Mouse (Mus musculus): ENCODE measurements around the gene Cxcl17. TPM values are rescaled to one million over a fixed set of nuclear protein-coding genes. Genes with fewer than 3 reads are reported as not detected.
"Not testable (repeated sequence)": the region's sequence is repeated elsewhere in the genome, so short reads cannot be mapped to it uniquely, and the experiment has no call there.

Cxcl17 gene
- polyA plus RNA-seq, 1 experiment from 2014 or later, result 0.65 TPM

DNA sequence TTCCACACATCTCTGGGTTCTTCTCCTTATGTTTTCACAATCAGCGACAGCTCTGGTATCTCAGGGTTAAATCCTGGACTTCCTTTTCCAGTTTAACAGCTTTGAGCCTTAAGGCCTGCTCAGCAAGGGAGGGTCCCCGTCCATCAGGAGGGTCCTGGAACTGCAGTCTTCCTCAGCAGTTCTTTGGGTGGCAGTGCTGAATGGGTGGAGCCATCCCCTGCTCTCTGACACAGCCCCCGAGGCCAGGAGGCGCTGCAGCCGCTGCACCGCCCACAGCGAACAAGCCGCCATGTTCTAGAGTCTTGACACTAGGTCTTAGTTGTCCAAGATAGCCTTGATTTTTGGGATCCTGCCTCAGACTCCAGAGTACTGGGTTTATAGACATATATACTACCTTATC lies 6.8 kb upstream of the Cxcl17 start:
- Histone ChIP-seq H3K36me3 (no peaks in the 10 kb centered on the region), H3K4me2 (replicated peaks) (no peak overlapping the region), H3K4me3 (no peak overlapping the region), H3K9ac (replicated peaks) (no peak overlapping the region), H3K4me1 (no peaks in the 10 kb centered on the region), H3K27me3 (peaks cover 15% of the 10 kb centered on the region), H3K9me3 (no peaks in the 10 kb centered on the region), H3K27ac (replicated peaks) (no peak overlapping the region)
- WGBS, result 83% methylated on average over 8 of the region's 8 CpGs
- ATAC-seq (ENCODE audit: low FRiP score, low read depth), result no peak

DNA sequence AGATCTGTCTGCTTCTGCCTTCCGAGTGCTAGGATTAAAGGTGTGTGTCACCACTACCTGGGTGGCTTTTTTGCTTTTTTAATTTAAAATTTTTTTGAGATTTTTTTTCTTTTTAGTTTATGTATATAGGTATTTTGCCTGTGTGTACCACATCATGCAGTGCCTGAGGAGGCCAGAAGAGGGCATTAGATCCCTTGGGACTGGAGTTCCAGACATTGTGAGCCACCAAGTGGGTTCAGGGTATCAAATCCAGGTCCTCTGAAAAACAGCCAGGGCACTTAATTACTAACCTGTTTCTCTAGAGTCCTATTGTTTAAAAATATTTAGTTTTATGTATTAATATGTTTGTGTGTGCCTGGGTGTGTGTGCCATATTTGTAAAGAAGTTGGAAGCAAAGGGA lies 4.9 kb upstream of the Cxcl17 start:
- H3K9me3 ChIP-seq, result no peaks in the 10 kb centered on the region
- 88% methylated on average over 1 of the region's 1 CpGs for WGBS
- no peak overlapping the region for H3K4me3 ChIP-seq
- no peak overlapping the region for H3K27ac ChIP-seq (replicated peaks)
- no peak overlapping the region for H3K4me2 ChIP-seq (replicated peaks)
- no peaks in the 10 kb centered on the region for H3K4me1 ChIP-seq
- no peaks in the 10 kb centered on the region for H3K36me3 ChIP-seq
- no peak for ATAC-seq (ENCODE audit: low FRiP score, low read depth)
- H3K27me3 ChIP-seq, result peaks cover 11% of the 10 kb centered on the region
- H3K9ac ChIP-seq (replicated peaks), result no peak overlapping the region

DNA sequence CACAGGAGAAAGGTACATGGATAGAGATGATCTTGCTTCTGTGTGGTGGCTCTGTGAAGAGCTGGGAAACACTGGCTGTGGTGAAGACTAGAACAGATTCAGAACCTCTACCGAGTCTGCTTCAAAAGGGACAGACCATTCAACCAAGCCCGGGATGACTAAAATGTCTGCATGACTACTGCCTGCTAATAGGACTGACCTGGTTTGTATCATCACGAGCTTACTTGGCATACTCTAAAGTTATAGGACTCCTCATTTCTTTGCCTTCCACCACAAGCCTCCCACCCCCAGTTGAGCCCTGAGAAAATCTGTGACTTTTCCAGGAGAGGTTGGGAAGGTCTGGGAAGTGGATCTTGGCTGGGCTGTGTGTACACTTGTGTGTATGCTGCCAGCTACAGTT lies 825 bp downstream of the Cxcl17 start:
- Histone ChIP-seq H3K9ac (replicated peaks) (no peak overlapping the region), H3K4me1 (no peaks in the 10 kb centered on the region), H3K36me3 (no peaks in the 10 kb centered on the region), H3K4me2 (replicated peaks) (no peak overlapping the region), H3K4me3 (no peak overlapping the region), H3K27me3 (no peaks in the 10 kb centered on the region), H3K9me3 (no peaks in the 10 kb centered on the region), H3K27ac (replicated peaks) (no peak overlapping the region)
- ATAC-seq (ENCODE audit: low FRiP score, low read depth), result no peak
- WGBS, result 91% methylated on average over 3 of the region's 3 CpGs

DNA sequence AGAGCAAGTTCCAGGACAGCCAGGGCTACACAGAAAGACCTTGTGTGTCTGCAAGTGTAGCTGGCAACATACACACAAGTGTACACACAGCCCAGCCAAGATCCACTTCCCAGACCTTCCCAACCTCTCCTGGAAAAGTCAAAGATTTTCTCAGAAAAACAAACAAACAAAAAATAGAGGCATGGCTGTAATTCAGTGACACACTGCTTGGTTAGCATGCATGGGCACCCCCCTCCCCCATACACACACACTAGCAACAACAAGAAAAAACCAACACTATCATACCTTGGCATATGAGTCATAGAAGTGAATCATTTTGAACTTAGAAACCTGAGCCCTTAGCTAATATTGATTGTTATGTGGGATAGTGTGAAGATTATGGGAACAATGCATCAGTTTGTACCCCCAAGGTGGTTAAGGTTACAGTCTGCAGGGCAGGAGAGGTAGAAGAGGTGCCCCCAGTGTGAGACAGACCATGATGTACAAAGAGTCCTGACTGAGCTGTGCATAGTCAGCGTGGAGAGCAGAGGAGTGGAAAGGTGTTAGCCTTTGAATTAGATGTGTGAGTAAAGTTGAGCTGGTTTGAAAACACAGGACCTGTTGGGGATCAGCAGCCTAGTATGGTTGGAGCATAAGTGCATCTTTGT lies 1.6 kb downstream of the Cxcl17 start:
- ATAC-seq (ENCODE audit: low FRiP score, low read depth), result no peak
- 89% methylated on average over 1 of the region's 1 CpGs for WGBS
- Histone ChIP-seq H3K27ac (replicated peaks) (no peak overlapping the region), H3K4me3 (no peak overlapping the region), H3K9ac (replicated peaks) (no peak overlapping the region), H3K4me1 (no peaks in the 10 kb centered on the region), H3K27me3 (no peaks in the 10 kb centered on the region), H3K9me3 (no peaks in the 10 kb centered on the region), H3K4me2 (replicated peaks) (no peak overlapping the region), H3K36me3 (no peaks in the 10 kb centered on the region)

DNA sequence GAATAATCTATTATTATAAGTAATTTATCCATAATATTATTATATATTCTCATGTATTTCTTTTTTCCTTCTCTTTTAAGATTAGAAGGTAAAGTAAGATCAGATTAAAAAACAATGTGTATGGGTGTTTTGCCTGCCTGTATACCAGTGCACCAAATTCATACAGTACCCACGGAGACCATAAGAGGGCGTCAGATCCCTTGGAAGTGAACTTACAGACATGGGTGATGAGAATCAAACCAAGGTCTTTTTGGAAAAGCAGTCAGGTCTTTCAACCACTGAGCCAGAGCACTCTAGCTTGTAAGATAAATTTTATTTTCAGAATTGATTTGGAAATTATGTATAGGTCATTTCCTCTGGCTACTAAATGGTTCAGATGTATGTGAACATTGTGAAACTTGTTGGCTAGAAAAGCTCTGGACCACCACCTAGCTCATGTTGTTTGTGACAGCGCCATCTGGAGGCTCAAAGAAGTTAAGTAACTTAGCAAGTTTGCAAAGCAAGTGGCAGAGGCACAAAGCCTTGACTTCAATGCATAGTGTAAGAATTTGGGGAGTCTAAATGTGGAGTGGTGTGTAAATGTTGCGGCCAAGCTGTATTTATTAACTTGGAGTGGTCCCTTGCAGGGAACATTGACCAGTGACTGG lies 3.4 kb downstream of the Cxcl17 start:
- Histone ChIP-seq H3K27ac (replicated peaks) (no peak overlapping the region), H3K4me3 (no peak overlapping the region), H3K9me3 (no peaks in the 10 kb centered on the region), H3K9ac (replicated peaks) (no peak overlapping the region), H3K4me1 (no peaks in the 10 kb centered on the region), H3K36me3 (no peaks in the 10 kb centered on the region), H3K4me2 (replicated peaks) (no peak overlapping the region), H3K27me3 (no peaks in the 10 kb centered on the region)
- 45% methylated on average over 4 of the region's 4 CpGs for WGBS
- no peak for ATAC-seq (ENCODE audit: low FRiP score, low read depth)

DNA sequence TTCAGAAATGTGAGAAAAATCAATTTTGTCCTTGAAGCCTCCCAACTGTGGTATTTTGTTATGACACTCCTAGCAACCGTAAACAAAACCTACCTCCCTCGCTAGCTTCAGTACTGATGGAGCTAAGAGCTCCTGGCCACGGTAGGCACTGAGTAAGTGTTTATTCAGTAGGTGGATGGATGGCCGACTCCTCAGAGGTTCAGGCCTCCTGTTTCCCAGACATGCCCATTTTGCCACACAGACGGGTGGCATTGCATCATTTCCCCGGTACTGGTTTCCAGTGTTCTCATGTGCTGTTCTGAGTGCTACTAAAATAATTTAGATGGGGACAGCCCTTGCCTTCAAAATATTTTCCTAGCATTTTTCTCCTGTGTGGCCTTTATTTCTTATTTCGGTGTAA lies 6.2 kb downstream of the Cxcl17 start:
- no peaks in the 10 kb centered on the region for H3K36me3 ChIP-seq
- no peak for ATAC-seq (ENCODE audit: low FRiP score, low read depth)
- no peak overlapping the region for H3K4me2 ChIP-seq (replicated peaks)
- no peak overlapping the region for H3K4me3 ChIP-seq
- H3K9ac ChIP-seq (replicated peaks), result no peak overlapping the region
- no peaks in the 10 kb centered on the region for H3K9me3 ChIP-seq
- H3K4me1 ChIP-seq, result no peaks in the 10 kb centered on the region; the same call in 1 of the 2 replicates
- H3K27me3 ChIP-seq, result no peaks in the 10 kb centered on the region
- no peak overlapping the region for H3K27ac ChIP-seq (replicated peaks)
- 88% methylated on average over 7 of the region's 7 CpGs for WGBS

DNA sequence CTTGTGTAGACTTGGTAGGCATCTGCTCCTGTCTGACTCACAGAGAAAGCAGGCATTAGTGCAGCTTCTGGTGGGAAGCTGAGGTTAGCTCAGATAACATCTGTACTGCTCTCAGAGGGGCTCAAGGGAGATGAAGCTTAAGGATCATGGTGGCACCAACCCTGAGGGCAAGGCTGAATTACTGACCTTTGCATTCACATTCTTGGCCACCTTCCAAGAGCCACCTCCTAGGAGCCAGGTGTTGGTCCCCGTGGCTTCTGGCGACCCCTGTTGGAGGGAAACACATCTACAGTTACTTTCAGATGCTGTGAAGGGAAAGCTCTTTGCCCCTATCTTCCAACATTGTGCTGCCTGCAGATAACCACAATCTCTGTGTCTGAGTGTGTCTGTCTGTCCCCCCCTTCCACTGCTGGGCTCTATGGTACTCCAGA lies 10.0 kb downstream of the Cxcl17 start:
- Histone ChIP-seq H3K4me3 (no peak overlapping the region), H3K9me3 (no peaks in the 10 kb centered on the region), H3K4me1 (no peaks in the 10 kb centered on the region; the same call in 1 of the 2 replicates), H3K4me2 (replicated peaks) (no peak overlapping the region), H3K9ac (replicated peaks) (no peak overlapping the region), H3K36me3 (no peaks in the 10 kb centered on the region), H3K27me3 (no peaks in the 10 kb centered on the region), H3K27ac (replicated peaks) (no peak overlapping the region)
- no peak for ATAC-seq (ENCODE audit: low FRiP score, low read depth)
- 3% methylated on average over 2 of the region's 2 CpGs for WGBS

DNA sequence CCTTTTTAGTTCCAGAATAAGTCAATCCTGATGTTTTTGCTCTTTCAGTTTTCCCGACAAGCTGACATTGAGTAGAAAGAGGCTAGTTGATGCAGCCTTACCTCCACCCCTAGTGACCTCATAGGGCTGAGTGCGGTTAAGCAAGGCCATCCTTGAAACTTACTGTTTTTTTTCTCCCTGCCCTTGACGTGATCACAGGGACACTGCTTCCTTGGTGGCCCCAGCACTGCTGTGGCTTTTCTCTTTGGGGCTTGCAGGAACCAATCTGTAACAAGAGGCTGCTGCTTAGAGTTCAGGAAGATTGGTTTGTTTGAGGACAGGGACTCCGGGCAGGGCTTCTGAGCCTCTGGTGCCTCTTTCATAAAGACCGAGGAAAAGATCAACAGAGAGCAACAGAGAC lies 10.7 kb downstream of the Cxcl17 start:
- Histone ChIP-seq H3K4me3 (no peak overlapping the region), H3K27ac (replicated peaks) (no peak overlapping the region), H3K9ac (replicated peaks) (no peak overlapping the region), H3K36me3 (no peaks in the 10 kb centered on the region), H3K27me3 (no peaks in the 10 kb centered on the region), H3K9me3 (no peaks in the 10 kb centered on the region), H3K4me1 (no peaks in the 10 kb centered on the region; the same call in 1 of the 2 replicates), H3K4me2 (replicated peaks) (no peak overlapping the region)
- no peak for ATAC-seq (ENCODE audit: low FRiP score, low read depth)
- 19% methylated on average over 5 of the region's 5 CpGs for WGBS

DNA sequence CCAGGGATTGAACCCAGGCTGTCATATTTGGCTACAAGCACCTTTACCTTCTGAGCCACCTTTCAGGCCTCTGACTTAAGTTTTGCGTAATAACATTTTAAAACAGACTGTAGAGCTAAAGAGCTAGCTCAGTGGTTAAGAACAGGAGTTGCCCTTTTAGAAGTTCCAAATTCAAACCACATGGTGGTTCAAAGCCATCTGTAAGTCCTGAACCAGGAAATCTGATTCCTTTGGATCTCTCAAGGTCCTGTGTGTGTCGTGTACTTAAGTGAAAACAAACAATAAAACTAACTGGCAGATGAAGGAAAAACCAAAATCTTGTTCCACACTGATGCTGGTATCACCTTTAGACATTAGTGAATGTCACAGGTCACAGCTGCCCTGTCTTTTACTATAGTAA lies 11.1 kb downstream of the Cxcl17 start:
- Histone ChIP-seq H3K27me3 (0 out of 2 replicates have a peak, but pooled peaks cover 2% of the 10 kb centered on the region), H3K4me1 (peaks cover under 1% of the 10 kb centered on the region; the same call in 1 of the 2 replicates), H3K4me2 (replicated peaks) (no peak overlapping the region), H3K9ac (replicated peaks) (no peak overlapping the region), H3K36me3 (no peaks in the 10 kb centered on the region), H3K4me3 (no peak overlapping the region), H3K9me3 (no peaks in the 10 kb centered on the region), H3K27ac (replicated peaks) (no peak overlapping the region)
- 64% methylated on average over 2 of the region's 2 CpGs for whole genome bisulfite sequencing
- ATAC-seq (ENCODE audit: low FRiP score, low read depth), result no peak

DNA sequence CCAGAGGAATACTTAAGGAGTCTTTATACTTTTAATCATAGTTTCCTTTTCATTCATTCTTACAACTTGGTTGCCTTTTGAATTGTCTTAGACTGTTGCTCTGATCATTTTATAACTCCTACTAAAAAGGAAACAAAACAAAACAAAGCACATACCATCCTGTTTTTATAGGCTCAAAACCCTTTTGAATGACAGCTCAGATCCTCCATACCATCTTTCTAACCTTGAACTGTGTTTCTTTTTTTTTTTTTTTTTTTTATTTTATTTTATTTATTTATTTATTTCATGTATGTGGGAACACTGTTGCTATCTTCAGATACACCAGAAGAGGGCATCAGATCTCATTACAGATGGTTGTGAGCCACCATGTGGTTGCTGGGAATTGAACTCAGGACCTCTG lies 13.7 kb downstream of the Cxcl17 start:
- H3K4me1 ChIP-seq, result peaks cover 15% of the 10 kb centered on the region
- ATAC-seq (ENCODE audit: low FRiP score, low read depth); H3K4me3 ChIP-seq; H3K4me2 ChIP-seq (replicated peaks); H3K9ac ChIP-seq (replicated peaks); H3K27me3 ChIP-seq; H3K27ac ChIP-seq (replicated peaks); H3K36me3 ChIP-seq; H3K9me3 ChIP-seq: not testable (repeated sequence)

DNA sequence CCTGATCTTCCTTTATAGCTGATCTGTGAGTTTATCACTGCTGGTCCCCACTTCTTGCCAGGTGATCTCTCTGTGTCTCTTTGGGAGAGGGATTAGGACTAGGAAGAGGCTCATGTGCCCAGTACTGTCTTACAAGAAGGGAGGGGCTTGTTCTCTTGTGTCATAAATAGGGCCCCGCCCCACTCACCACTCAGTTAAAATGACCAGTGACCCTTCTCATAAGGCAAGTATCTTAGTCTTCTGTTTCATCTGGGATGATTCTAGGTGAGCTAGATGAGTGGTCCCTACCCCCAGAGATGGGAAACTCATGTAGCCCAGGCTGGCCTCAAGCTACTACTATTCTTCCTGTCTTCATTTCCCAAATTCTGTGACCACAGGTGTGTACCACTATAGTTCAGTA lies 14.1 kb downstream of the Cxcl17 start, which contains the start of gene Lipe:
TSS of gene Lipe (minus strand) at position 101 of the 400 bp plus-strand sequence.
- no peak within 1 kb of the TSS for H3K27ac ChIP-seq (replicated peaks)
- ATAC-seq (ENCODE audit: low FRiP score, low read depth), result no peak

DNA sequence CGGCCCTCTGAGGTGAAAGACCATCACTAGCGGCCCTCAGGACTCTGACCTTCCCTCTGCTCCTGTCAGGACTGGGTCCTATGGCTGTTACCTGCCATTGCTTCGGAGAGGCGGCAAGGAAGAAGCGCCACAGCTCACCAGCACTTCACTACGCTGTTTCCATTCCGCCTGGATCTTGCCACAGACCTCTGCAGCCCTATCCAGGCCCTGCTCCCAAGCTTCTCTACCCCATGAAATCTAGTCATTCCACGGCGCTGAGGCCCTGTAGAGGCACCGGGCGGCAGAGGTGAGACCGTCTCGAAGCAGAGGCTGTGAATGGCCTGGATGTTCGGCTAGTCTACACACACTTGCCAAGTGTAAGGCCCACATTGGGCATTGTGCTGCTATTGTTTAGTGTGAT lies 16.1 kb downstream of the Cxcl17 start:
- WGBS, result 88% methylated on average over 14 of the region's 14 CpGs
- H3K9me3 ChIP-seq, result no peaks in the 10 kb centered on the region
- H3K27ac ChIP-seq (replicated peaks), result no peak overlapping the region
- peak overlapping the region; percentile 85 for H3K4me2 ChIP-seq (replicated peaks)
- peak; percentile 1; the same call in 1 of the 2 replicates for ATAC-seq (ENCODE audit: low FRiP score, low read depth)
- peaks cover 23% of the 10 kb centered on the region for H3K4me1 ChIP-seq
- H3K4me3 ChIP-seq, result 0 out of 2 replicates have a peak overlapping the region, but pooled peaks have one; percentile 69
- no peaks in the 10 kb centered on the region for H3K36me3 ChIP-seq
- H3K9ac ChIP-seq (replicated peaks), result no peak overlapping the region
- H3K27me3 ChIP-seq, result peaks cover 13% of the 10 kb centered on the region; the same call in 1 of the 2 replicates

More for the DNA sequence above, 14.1 kb downstream of the Cxcl17 start, which contains the start of gene Lipe:
- Histone ChIP-seq H3K36me3 (no peaks in the 10 kb centered on the region), H3K27me3 (peaks cover 9% of the 10 kb centered on the region; the same call in 1 of the 2 replicates), H3K4me3 (no peak within 1 kb of the TSS), H3K4me1 (peaks cover 19% of the 10 kb centered on the region), H3K9me3 (no peaks in the 10 kb centered on the region), H3K9ac (replicated peaks) (no peak within 1 kb of the TSS), H3K4me2 (replicated peaks) (no peak within 1 kb of the TSS)
- WGBS, result 100% methylated on average over 1 of the region's 1 CpGs

Measured in midbrain, embryonic 12.5 days (tissue).